Mouse (Mus musculus) lung, embryonic 14.5 days (tissue): ENCODE results near the gene Prss53. TPM values are rescaled to one million over a fixed set of nuclear protein-coding genes. Genes with fewer than 3 reads are reported as not detected.

ENCODE experiments used
- ATAC-seq: fragments of 200-750 bp; cut with Nextera tagmentation; 2 replicates; pipeline ENCODE4 v1.8.0; 2017; ENCODE audit warnings: mild to moderate bottlenecking, moderate TSS enrichment, moderate library complexity; ENCODE audit not compliant: insufficient read depth
- DNase-seq: peaks from one replicate; pipeline ENCODE4 v3.0.0-alpha.2; 2015
- H3K27ac ChIP-seq: fragments of 300-500 bp; sonication (generic); 2 replicates; pipeline ENCODE4 v1.5.1; 2014; ENCODE audit warnings: low read depth, mild to moderate bottlenecking, moderate library complexity
- H3K27me3 ChIP-seq: fragments of 300-500 bp; sonication (generic); 2 replicates; pipeline ENCODE4 v1.6.1; 2014; ENCODE audit warnings: low read length, control low read depth; ENCODE audit not compliant: insufficient read depth
- H3K36me3 ChIP-seq: fragments of 300-500 bp; sonication (generic); 2 replicates; pipeline ENCODE4 v1.6.1; 2014; ENCODE audit warnings: control low read depth; ENCODE audit not compliant: insufficient read depth
- H3K4me1 ChIP-seq: fragments of 300-500 bp; sonication (generic); 2 replicates; pipeline ENCODE4 v1.6.1; 2014; ENCODE audit warnings: antibody characterized with exemption, control low read depth; ENCODE audit not compliant: insufficient read depth
- H3K4me2 ChIP-seq: fragments of 300-500 bp; sonication (generic); 2 replicates; pipeline ENCODE4 v1.6.1; 2014; ENCODE audit warnings: mild to moderate bottlenecking
- H3K4me3 ChIP-seq: fragments of 300-500 bp; sonication (generic); 2 replicates; pipeline ENCODE4 v1.5.1; 2014; ENCODE audit warnings: low read depth, low read length
- H3K9ac ChIP-seq: fragments of 300-500 bp; sonication (generic); 2 replicates; pipeline ENCODE4 v1.6.1; 2014
- H3K9me3 ChIP-seq: fragments of 300-500 bp; sonication (generic); 2 replicates; pipeline ENCODE4 v1.6.1; 2016; ENCODE audit warnings: low read depth, low read length, control low read depth
- CTCF ChIP-seq: IDR thresholded peaks from 2 replicates; pipeline ENCODE4 v1.5.1; 2016; ENCODE audit warnings: antibody characterized with exemption, low read depth
- WGBS: fragments of 180-500 bp; shearing (Covaris S2); extraction: QIAGEN DNeasy Blood & Tissue Kit; methylation state at CpG from one replicate; pipeline ENCODE4 v1.1.7; 2014; 5-methylcytosine and 5-hydroxymethylcytosine counted together
- polyA plus RNA-seq: library from polyadenylated mRNA; unstranded; fragments of >200 nt; fragmentation: Nextera tagmentation; extraction: Ambion mirVana; gene quantifications from 2 replicates; pipeline ENCODE4 v1.2.1, GENCODE M21; 2014

Gene Prss53
- polyA plus RNA-seq, 1 experiment from 2014 or later: 0.95 TPM

GRCm38 (mm10) chr7:127876041-127876466, 14.7 kb downstream of the Prss53 start, which contains the start of gene Zfp646:
Gene Zfp646, plus strand, starts transcription at chr7:127876221.
- under 1% methylated on average over 41 of the region's 41 CpGs for WGBS
- H3K27me3 ChIP-seq: no peaks in the 10 kb centered on the region
- peak within 1 kb of the TSS; percentile 98 for H3K9ac ChIP-seq
- no peak for TF ChIP-seq CTCF
- ATAC-seq (peak; percentile 90), DNase-seq (peak; percentile 87)
- peak within 1 kb of the TSS; percentile 99 for H3K27ac ChIP-seq
- H3K4me1 ChIP-seq: peaks cover 8% of the 10 kb centered on the region
- H3K4me3 ChIP-seq: peak within 1 kb of the TSS; percentile 90
- peaks cover 35% of the 10 kb centered on the region for H3K36me3 ChIP-seq
- H3K4me2 ChIP-seq: peak within 1 kb of the TSS; percentile 84
- no peaks in the 10 kb centered on the region for H3K9me3 ChIP-seq

DNA sequence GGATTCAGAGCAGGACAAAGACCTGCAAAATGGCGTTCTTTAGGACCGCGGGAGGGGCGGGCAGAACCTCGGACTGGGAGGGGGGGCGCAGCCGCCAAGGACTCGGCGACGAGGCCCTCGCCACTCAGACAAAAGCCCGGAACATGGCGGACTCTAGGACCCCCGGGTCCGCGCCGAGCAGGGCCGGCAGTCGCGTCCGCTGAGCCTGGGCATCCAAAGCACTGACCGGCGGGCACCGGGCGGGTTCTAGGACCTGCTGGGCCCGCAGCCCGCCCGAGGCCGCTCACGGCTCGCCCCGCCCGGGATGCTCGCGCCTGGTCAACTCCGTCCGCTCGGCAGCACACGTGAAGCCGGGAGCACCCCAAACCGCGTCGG, 15.2 kb downstream of the Prss53 start:
- H3K27me3 ChIP-seq: no peaks in the 10 kb centered on the region
- under 1% methylated on average over 40 of the region's 43 CpGs for WGBS
- H3K36me3 ChIP-seq: peaks cover 35% of the 10 kb centered on the region
- ATAC-seq: peak; percentile 94
- no peak for TF ChIP-seq CTCF
- peak overlapping the region; percentile 84 for H3K4me2 ChIP-seq
- H3K9me3 ChIP-seq: no peaks in the 10 kb centered on the region
- peak overlapping the region; percentile 98 for H3K9ac ChIP-seq
- H3K4me1 ChIP-seq: peaks cover 8% of the 10 kb centered on the region
- DNase-seq: peak; percentile 97
- H3K4me3 ChIP-seq: peak overlapping the region; percentile 90
- H3K27ac ChIP-seq: peak overlapping the region; percentile 99

DNA sequence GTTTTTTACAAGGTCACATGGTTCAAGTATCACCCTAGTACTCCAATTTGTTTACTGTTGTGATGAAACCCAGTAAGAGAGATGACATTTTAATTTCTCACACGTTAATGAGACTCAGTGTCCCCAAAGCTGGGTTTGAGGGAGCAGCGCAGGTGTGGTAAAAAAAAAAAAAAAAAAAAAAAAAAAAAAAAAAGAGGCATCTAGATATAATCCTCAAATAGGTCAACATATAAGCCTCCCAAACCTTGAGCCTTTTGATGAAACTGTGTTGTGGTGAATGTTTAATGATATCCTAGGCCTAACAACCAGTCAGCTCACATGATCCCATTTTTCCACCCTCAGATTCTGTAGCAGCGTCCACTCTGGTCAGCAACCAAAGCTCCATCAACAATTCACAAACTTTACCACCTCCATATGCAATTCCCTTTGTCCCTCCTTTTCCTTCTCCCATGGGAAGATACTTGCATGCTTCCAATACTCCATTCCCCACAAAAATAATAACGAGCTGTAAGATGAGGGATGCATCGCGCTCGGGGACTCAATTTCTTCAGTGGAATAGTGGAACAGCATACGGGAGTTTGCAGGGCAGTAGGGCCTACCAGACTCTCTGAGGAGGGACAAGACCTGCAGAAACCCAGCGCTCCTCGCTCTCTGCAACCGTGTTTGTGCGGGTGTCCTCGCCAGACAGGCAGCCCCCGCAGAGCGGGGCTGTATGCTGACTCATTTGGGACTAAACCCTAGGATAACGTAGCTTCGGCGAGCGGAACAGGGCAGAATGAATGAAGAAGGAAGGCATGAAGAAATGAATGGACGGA, 15.8 kb downstream of the Prss53 start:
- Histone ChIP-seq H3K4me3 (peak overlapping the region; percentile 90), H3K36me3 (peaks cover 31% of the 10 kb centered on the region), H3K4me1 (peaks cover 8% of the 10 kb centered on the region), H3K27me3 (no peaks in the 10 kb centered on the region), H3K4me2 (peak overlapping the region; percentile 84), H3K9me3 (no peaks in the 10 kb centered on the region), H3K27ac (peak overlapping the region; percentile 99), H3K9ac (peak overlapping the region; percentile 98)
- ATAC-seq: peak; percentile 29
- WGBS: 4% methylated on average over 20 of the region's 20 CpGs
- no peak for TF ChIP-seq CTCF
- DNase-seq: no peak

DNA sequence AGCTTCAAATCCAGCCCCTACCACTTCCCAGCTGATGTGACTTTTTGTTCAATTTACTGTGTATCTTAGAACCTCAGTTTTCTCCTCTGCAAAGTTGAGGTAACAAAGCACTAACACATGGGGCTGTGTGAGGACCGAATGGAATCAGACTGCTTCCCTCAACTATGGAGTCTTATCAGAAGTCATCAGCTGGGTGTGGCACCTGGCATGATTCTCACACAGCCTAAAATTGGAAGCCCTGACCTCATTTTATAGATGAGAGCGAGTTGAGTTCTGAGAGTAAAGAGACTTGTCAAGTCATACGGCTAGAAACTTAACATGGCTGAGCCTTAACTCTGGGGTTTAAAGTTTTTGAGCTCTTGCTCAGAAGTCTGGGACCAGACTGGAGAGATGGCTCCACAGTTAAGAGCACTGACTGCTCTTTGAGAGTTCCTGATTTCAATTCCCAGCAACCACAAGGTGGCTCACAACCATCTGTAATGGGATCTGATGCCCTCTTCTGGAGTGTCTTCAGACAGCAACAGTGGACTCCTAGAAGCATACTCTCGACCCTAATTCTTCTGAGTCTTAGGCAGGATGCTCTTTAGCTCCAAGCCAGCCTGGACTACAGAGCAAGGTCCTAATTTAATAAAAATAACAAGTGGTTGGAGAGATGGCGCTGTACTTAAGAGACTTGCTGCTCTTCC, 20.5 kb downstream of the Prss53 start:
- Histone ChIP-seq H3K9ac (no peak overlapping the region), H3K4me1 (peaks cover 8% of the 10 kb centered on the region), H3K36me3 (peaks cover 45% of the 10 kb centered on the region), H3K27ac (no peak overlapping the region), H3K4me3 (no peak overlapping the region), H3K9me3 (no peaks in the 10 kb centered on the region), H3K27me3 (no peaks in the 10 kb centered on the region), H3K4me2 (no peak overlapping the region)
- peak; percentile 45 for TF ChIP-seq CTCF
- no peak for ATAC-seq
- DNase-seq: peak; percentile 10
- WGBS: 78% methylated on average over 5 of the region's 5 CpGs

- Histone ChIP-seq H3K36me3 (peaks cover 53% of the 10 kb centered on the region), H3K9ac (no peak overlapping the region), H3K4me1 (peaks cover 4% of the 10 kb centered on the region), H3K9me3 (no peaks in the 10 kb centered on the region), H3K27ac (no peak overlapping the region), H3K27me3 (no peaks in the 10 kb centered on the region), H3K4me2 (no peak overlapping the region), H3K4me3 (no peak overlapping the region)
- ATAC-seq (peak; percentile 53; the same call in 1 of the 2 replicates), DNase-seq (peak; percentile 79)
- 41% methylated on average over 3 of the region's 3 CpGs for WGBS
- TF ChIP-seq CTCF: no peak
These were observed 21.5 kb downstream of the Prss53 start for GRCm38 (mm10) chr7:127869149-127869810.

GRCm38 (mm10) chr7:127867641-127868040, 23.1 kb downstream of the Prss53 start:
- Histone ChIP-seq H3K27me3 (no peaks in the 10 kb centered on the region), H3K9me3 (no peaks in the 10 kb centered on the region), H3K9ac (no peak overlapping the region), H3K4me1 (no peaks in the 10 kb centered on the region), H3K27ac (no peak overlapping the region), H3K4me3 (no peak overlapping the region), H3K4me2 (no peak overlapping the region), H3K36me3 (peaks cover 53% of the 10 kb centered on the region)
- no peak for ATAC-seq
- DNase-seq: no peak
- 96% methylated on average over 18 of the region's 18 CpGs for WGBS
- TF ChIP-seq CTCF: no peak
